Mouse (Mus musculus) forebrain, embryonic 16.5 days (tissue): ENCODE data around the gene Gpn3. TPM values are rescaled to one million over a fixed set of nuclear protein-coding genes. Genes with fewer than 3 reads are reported as not detected.
A peak's percentile ranks its signal among the peaks of the same experiment; 100 is the strongest.

ENCODE experiments used
- ATAC-seq: fragments of 200-750 bp; cut with Nextera tagmentation; 2 replicates; pipeline ENCODE4 v1.8.0; 2017; ENCODE audit warnings: mild to moderate bottlenecking, moderate library complexity
- H3K27ac ChIP-seq: fragments of 300-500 bp; sonication (generic); 2 replicates; pipeline ENCODE4 v1.5.1; 2014; ENCODE audit warnings: low read length, control low read depth
- H3K27me3 ChIP-seq: fragments of 300-500 bp; sonication (generic); replicated peaks from 2 replicates; pipeline ENCODE4 v1.6.1; 2014; ENCODE audit warnings: low read length; ENCODE audit not compliant: control insufficient read depth, insufficient read depth
- H3K36me3 ChIP-seq: fragments of 300-500 bp; sonication (generic); 2 replicates; pipeline ENCODE4 v1.6.1; 2014; ENCODE audit not compliant: control insufficient read depth, insufficient read depth
- H3K4me1 ChIP-seq: fragments of 300-500 bp; sonication (generic); replicated peaks from 2 replicates; pipeline ENCODE4 v1.6.1; 2014; ENCODE audit warnings: low read length; ENCODE audit not compliant: control insufficient read depth, insufficient read depth
- H3K4me2 ChIP-seq: fragments of 300-500 bp; sonication (generic); 2 replicates; pipeline ENCODE4 v1.6.1; 2014; ENCODE audit warnings: mild to moderate bottlenecking, low read length, control low read depth
- H3K4me3 ChIP-seq: fragments of 300-500 bp; sonication (generic); replicated peaks from 2 replicates; pipeline ENCODE4 v1.5.1; 2014; ENCODE audit warnings: mild to moderate bottlenecking, low read length, control low read depth
- H3K9ac ChIP-seq: fragments of 300-500 bp; sonication (generic); replicated peaks from 2 replicates; pipeline ENCODE4 v1.6.1; 2014; ENCODE audit warnings: low read depth, low read length, control low read depth
- H3K9me3 ChIP-seq: fragments of 300-500 bp; sonication (generic); 2 replicates; pipeline ENCODE4 v1.6.1; 2016; ENCODE audit warnings: low read length; ENCODE audit not compliant: control insufficient read depth
- WGBS: fragments of 180-500 bp; shearing (Covaris S2); extraction: QIAGEN DNeasy Blood & Tissue Kit; methylation state at CpG from one replicate; pipeline ENCODE4 v1.1.7; 2014; 5-methylcytosine and 5-hydroxymethylcytosine counted together
- polyA plus RNA-seq: library from polyadenylated mRNA; unstranded; fragments of >200 nt; fragmentation: Nextera tagmentation; extraction: Ambion mirVana; gene quantifications from 2 replicates; pipeline ENCODE4 v1.2.1, GENCODE M21; 2015

Gene Gpn3
- polyA plus RNA-seq, 1 experiment from 2014 or later: 50.0 TPM

- no peak overlapping the region for H3K27ac ChIP-seq
- no peaks in the 10 kb centered on the region for H3K4me1 ChIP-seq
- no peaks in the 10 kb centered on the region for H3K9me3 ChIP-seq
- no peak overlapping the region for H3K4me3 ChIP-seq
- 54% methylated on average over 11 of the region's 11 CpGs for WGBS
- H3K27me3 ChIP-seq: no peaks in the 10 kb centered on the region
- no peak overlapping the region for H3K9ac ChIP-seq
- peaks cover 29% of the 10 kb centered on the region for H3K36me3 ChIP-seq
- ATAC-seq: peak; percentile 50; the same call in 1 of the 2 replicates
- H3K4me2 ChIP-seq: no peak overlapping the region
Observed at GRCm38 (mm10) chr5:122379374-122380155, 7.9 kb downstream of the Gpn3 start.

DNA sequence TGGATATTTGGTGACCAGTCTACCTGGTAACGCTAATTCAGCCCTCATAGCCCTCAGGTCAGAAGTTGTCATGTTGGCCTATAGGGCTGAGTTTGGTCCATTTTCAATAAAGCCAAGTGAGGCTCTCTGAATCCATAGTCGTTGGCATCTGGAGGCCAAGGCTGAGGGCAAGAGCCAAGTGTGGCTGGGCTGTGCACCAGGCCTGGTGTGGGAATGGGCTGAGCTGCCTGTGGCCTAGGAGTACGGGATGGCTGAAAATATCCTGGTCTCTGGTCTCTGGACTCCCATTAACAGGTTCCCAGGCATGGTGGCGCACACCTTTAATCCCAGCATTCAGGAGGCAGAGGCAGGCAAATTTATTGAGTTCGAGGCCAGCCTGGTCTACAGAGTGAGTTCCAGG is 18.3 kb downstream of the Gpn3 start:
- no peak overlapping the region for H3K27ac ChIP-seq
- no peak for ATAC-seq
- H3K9ac ChIP-seq: no peak overlapping the region
- no peak overlapping the region for H3K4me2 ChIP-seq
- peaks cover 10% of the 10 kb centered on the region for H3K4me1 ChIP-seq
- H3K9me3 ChIP-seq: no peaks in the 10 kb centered on the region
- no peaks in the 10 kb centered on the region for H3K36me3 ChIP-seq
- no peak overlapping the region for H3K4me3 ChIP-seq
- WGBS: 94% methylated on average over 5 of the region's 5 CpGs
- no peaks in the 10 kb centered on the region for H3K27me3 ChIP-seq

DNA sequence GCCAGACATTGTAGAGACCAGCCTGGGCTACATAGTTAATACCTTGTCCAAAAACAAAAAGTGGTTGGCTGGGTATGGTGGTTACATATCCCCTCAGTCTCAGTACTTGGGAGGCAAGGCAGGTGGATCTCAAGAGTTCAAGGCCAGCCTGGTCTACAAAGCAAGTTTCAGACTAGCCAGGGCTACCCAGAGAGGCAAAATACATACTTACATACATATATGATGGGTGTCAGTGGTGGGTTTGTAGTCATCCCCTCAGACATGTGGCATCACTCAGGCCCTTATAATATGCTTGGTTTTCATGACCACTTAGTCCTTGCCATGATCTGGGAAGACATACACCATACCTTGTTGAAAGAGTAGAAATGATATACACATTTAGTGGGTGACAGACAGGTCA is 19.0 kb downstream of the Gpn3 start:
- ATAC-seq: no peak
- H3K9me3 ChIP-seq: no peaks in the 10 kb centered on the region

DNA sequence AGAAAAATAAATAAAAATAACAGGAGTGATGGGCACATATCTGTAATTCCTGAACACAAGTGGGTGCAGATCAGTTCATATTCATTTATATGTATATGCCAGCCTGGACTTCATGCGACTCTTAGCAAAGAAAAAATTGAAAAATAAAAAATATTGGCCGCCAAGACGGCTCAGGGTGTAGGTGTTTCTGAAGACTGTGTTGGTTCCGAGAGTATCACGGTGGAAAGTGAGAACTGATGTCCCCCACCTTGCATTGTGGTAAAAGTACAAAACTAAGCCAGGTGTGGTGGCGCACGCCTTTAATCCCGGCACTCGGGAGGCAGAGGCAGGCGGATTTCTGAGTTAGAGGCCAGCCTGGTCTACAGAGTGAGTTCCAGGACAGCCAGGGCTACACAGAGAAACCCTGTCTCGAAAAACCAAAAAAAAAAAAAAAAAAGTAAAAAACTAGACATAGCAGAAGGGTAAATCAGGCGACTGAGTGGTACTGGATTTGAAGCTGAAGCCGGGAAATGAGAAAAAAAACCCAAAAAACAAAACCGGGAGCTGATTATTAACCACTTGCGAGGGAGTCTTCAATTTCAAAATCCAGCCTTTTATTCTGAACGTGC is 19.6 kb downstream of the Gpn3 start:
- Histone ChIP-seq H3K4me2 (peak overlapping the region; percentile 38), H3K4me3 (peak overlapping the region; percentile 53), H3K4me1 (peaks cover 10% of the 10 kb centered on the region), H3K36me3 (no peaks in the 10 kb centered on the region), H3K9me3 (no peaks in the 10 kb centered on the region), H3K27ac (peak overlapping the region; percentile 29), H3K9ac (no peak overlapping the region; the same call in 1 of the 2 replicates), H3K27me3 (no peaks in the 10 kb centered on the region)
- ATAC-seq: 0 out of 2 replicates have a peak, but pooled peaks have one; percentile 6
- 53% methylated on average over 15 of the region's 16 CpGs for WGBS

More for the DNA sequence above, 19.0 kb downstream of the Gpn3 start:
- no peak overlapping the region for H3K27ac ChIP-seq
- no peak overlapping the region for H3K4me3 ChIP-seq
- no peak overlapping the region for H3K9ac ChIP-seq
- H3K4me1 ChIP-seq: peaks cover 10% of the 10 kb centered on the region
- no peaks in the 10 kb centered on the region for H3K36me3 ChIP-seq
- no peaks in the 10 kb centered on the region for H3K27me3 ChIP-seq
- H3K4me2 ChIP-seq: no peak overlapping the region

- H3K36me3 ChIP-seq: peaks cover 2% of the 10 kb centered on the region; the same call in 1 of the 2 replicates
- peak within 1 kb of the TSS; percentile 29 for H3K27ac ChIP-seq
Observed at GRCm38 (mm10) chr5:122391786-122392180, 20.1 kb downstream of the Gpn3 start, which contains the start of gene Arpc3. TSS of gene Arpc3 (plus strand) at chr5:122391878.

GRCm38 (mm10) chr5:122392227-122393004 is 20.7 kb downstream of the Gpn3 start:
- Histone ChIP-seq H3K4me3 (peak overlapping the region; percentile 53), H3K4me2 (peak overlapping the region; percentile 69), H3K9ac (peak overlapping the region; percentile 70), H3K27ac (no peak overlapping the region), H3K9me3 (no peaks in the 10 kb centered on the region), H3K36me3 (peaks cover 5% of the 10 kb centered on the region; the same call in 1 of the 2 replicates), H3K4me1 (peaks cover 10% of the 10 kb centered on the region), H3K27me3 (no peaks in the 10 kb centered on the region)
- peak; percentile 34 for ATAC-seq
- 17% methylated on average over 19 of the region's 19 CpGs for WGBS

More at GRCm38 (mm10) chr5:122391786-122392180, 20.1 kb downstream of the Gpn3 start, which contains the start of gene Arpc3:
- WGBS: under 1% methylated on average over 38 of the region's 39 CpGs
- Histone ChIP-seq H3K9me3 (no peaks in the 10 kb centered on the region), H3K27me3 (no peaks in the 10 kb centered on the region), H3K4me2 (peak within 1 kb of the TSS; percentile 69), H3K4me3 (peak within 1 kb of the TSS; percentile 53), H3K9ac (peak within 1 kb of the TSS; percentile 70), H3K4me1 (peaks cover 10% of the 10 kb centered on the region)
- ATAC-seq: peak; percentile 95

DNA sequence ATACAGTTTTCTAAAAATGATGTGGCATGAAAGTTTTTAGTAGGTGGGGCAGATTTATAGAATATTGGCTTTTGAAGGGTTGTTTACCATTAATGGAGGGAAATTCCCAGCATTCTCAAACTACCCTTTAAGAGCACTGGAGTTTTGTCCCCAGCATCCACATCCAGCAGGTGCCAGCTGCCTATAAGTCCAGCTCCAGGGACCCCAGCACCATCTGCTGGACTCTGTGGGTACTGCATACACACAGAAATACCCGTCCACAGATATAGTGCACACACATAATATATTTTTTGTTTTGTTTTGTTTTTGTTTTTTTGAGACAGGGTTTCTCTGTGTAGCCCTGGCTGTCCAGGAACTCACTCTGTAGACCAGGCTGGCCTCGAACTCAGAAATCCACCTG is 22.2 kb downstream of the Gpn3 start:
- Histone ChIP-seq H3K36me3 (peaks cover 11% of the 10 kb centered on the region), H3K4me3 (no peak overlapping the region), H3K4me1 (peaks cover 10% of the 10 kb centered on the region), H3K27ac (no peak overlapping the region), H3K27me3 (no peaks in the 10 kb centered on the region), H3K9me3 (no peaks in the 10 kb centered on the region), H3K4me2 (no peak overlapping the region), H3K9ac (no peak overlapping the region)
- 42% methylated on average over 2 of the region's 2 CpGs for WGBS
- ATAC-seq: no peak

DNA sequence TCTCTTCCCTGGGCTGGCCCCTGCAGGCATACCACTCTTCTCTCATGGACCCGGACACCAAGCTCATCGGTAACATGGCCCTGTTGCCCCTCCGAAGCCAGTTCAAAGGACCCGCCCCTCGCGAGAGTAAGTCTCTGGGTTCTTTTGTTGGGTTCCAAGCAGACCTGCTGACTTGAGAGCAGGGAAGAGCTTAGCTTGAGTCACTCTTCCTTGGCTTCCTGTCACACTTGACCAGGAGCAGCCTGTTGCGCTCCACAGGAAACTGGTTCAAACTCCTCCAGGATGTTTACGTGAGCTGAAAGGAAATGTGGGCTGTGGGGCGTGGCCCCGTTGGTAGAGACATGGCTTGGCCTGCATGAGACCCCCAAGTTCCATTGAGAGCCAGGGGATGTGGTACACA is 25.1 kb downstream of the Gpn3 start:
- 92% methylated on average over 10 of the region's 10 CpGs for WGBS

DNA sequence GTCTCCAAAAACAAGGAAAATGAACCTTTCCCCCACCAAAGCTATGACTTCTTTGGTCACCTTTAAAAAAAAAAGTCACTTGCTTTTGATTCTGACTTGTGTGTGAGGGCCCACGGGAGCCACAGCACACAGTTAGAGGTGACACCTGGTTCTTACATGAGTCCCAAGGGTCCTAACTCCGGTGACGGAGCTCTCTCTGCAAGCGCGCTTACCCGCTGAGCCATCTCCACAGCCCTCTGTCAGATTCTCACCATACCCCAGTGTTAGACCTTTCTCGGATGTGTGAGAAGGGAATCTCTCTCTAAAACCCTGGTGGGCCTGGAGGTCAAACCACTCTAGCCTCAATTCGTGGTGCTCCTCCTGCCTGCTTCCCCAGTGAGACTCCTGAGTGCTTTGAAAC is 25.8 kb downstream of the Gpn3 start:
- no peaks in the 10 kb centered on the region for H3K9me3 ChIP-seq
- no peak overlapping the region for H3K4me3 ChIP-seq
- peaks cover 9% of the 10 kb centered on the region for H3K4me1 ChIP-seq
- no peak overlapping the region for H3K9ac ChIP-seq
- H3K4me2 ChIP-seq: no peak overlapping the region
- H3K27ac ChIP-seq: no peak overlapping the region
- H3K27me3 ChIP-seq: no peaks in the 10 kb centered on the region
- WGBS: 96% methylated on average over 8 of the region's 8 CpGs
- no peak for ATAC-seq
- H3K36me3 ChIP-seq: peaks cover 11% of the 10 kb centered on the region

More for the DNA sequence above, 25.1 kb downstream of the Gpn3 start:
- H3K27me3 ChIP-seq: no peaks in the 10 kb centered on the region
- no peak overlapping the region for H3K9ac ChIP-seq
- no peak overlapping the region for H3K27ac ChIP-seq
- peaks cover 11% of the 10 kb centered on the region for H3K36me3 ChIP-seq
- H3K4me1 ChIP-seq: peaks cover 10% of the 10 kb centered on the region
- no peak overlapping the region for H3K4me2 ChIP-seq
- no peak for ATAC-seq
- no peaks in the 10 kb centered on the region for H3K9me3 ChIP-seq
- H3K4me3 ChIP-seq: no peak overlapping the region
